Mouse (Mus musculus) embryonic facial prominence, embryonic 13.5 days (tissue): ENCODE data around the gene Ctf2. TPM values are rescaled to one million over a fixed set of nuclear protein-coding genes. Genes with fewer than 3 reads are reported as not detected.

Source experiments
- ATAC-seq: fragments of 200-750 bp; cut with Nextera tagmentation; 2 replicates; pipeline ENCODE4 v1.8.0; 2017; ENCODE audit warnings: low read depth; ENCODE audit not compliant: insufficient number of reproducible peaks, insufficient read depth, low FRiP score, low TSS enrichment
- H3K27ac ChIP-seq: fragments of 300-500 bp; sonication (generic); 2 replicates; pipeline ENCODE4 v1.5.1; 2015; ENCODE audit warnings: moderate library complexity, mild to moderate bottlenecking, inconsistent platforms
- H3K27me3 ChIP-seq: fragments of 300-500 bp; sonication (generic); 2 replicates; pipeline ENCODE4 v1.6.1; 2015; ENCODE audit warnings: mild to moderate bottlenecking, inconsistent platforms
- H3K36me3 ChIP-seq: fragments of 300-500 bp; sonication (generic); 2 replicates; pipeline ENCODE4 v1.6.1; 2015; ENCODE audit warnings: mild to moderate bottlenecking, inconsistent platforms
- H3K4me1 ChIP-seq: fragments of 300-500 bp; sonication (generic); 2 replicates; pipeline ENCODE4 v1.6.1; 2015; ENCODE audit warnings: inconsistent platforms
- H3K4me2 ChIP-seq: fragments of 300-500 bp; sonication (generic); 2 replicates; pipeline ENCODE4 v1.6.1; 2015; ENCODE audit warnings: moderate library complexity, mild to moderate bottlenecking, inconsistent platforms
- H3K4me3 ChIP-seq: fragments of 300-500 bp; sonication (generic); 2 replicates; pipeline ENCODE4 v1.5.1; 2015; ENCODE audit warnings: mild to moderate bottlenecking, inconsistent platforms
- H3K9ac ChIP-seq: fragments of 300-500 bp; sonication (generic); 2 replicates; pipeline ENCODE4 v1.6.1; 2015; ENCODE audit warnings: mild to moderate bottlenecking, inconsistent platforms
- H3K9me3 ChIP-seq: fragments of 300-500 bp; sonication (generic); 2 replicates; pipeline ENCODE4 v1.6.1; 2016; ENCODE audit warnings: inconsistent platforms
- WGBS: fragments of 180-500 bp; shearing (Covaris S2); methylation state at CpG from one replicate; pipeline ENCODE4 v1.1.7; 2015; ENCODE audit warnings: mixed read lengths; 5-methylcytosine and 5-hydroxymethylcytosine counted together
- polyA plus RNA-seq: library from polyadenylated mRNA; unstranded; fragments of >200 nt; fragmentation: Nextera tagmentation; extraction: Ambion mirVana; gene quantifications from 2 replicates; pipeline ENCODE4 v1.2.1, GENCODE M21; 2015

The Ctf2 gene
- polyA plus RNA-seq, 1 experiment from 2014 or later = 0.60 TPM

DNA sequence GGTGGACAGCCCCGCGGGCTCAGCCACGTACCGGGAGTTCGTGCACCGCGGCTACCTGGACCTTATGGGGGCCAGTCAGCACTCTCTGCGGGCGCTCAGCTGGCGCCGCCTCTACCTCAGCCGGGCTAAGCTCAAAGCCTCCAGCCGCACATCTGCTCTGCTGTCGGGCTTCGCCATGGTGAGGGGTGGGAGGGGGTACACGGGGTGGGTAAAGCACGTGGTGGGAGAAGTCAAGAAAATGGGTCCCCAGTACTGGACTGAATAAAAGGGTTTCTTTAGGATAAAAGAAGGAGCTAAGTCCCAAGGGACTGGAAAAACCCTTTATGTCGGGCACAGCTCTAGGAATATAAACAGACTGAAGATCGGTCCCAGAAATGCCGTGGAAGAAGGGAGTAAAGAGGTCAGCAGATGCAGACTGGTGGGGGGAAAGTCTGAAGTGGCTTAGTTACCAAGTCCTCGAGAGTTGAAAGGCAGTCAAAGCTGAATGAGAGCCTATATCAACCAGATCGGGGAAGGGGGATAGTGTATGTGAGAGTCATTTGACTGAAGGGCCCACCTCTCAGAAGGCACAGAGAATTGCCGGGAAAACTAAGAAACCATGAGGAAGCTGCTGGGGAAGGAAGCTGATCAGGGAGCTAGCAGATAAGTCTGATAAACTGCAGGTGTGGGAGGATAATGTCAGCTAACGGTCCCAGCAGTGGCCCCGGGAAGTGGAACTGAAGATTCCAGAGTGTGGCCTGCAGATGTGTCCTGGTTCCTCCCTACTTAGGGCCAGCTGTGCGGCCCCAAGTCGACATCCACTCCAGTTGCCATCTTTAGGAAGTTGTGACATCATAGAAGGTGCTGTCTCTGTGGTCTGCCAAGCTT is 38.3 kb upstream of the Ctf2 start:
- WGBS = 3% methylated on average over 27 of the region's 27 CpGs
- peak overlapping the region; percentile 92 for H3K9ac ChIP-seq

DNA sequence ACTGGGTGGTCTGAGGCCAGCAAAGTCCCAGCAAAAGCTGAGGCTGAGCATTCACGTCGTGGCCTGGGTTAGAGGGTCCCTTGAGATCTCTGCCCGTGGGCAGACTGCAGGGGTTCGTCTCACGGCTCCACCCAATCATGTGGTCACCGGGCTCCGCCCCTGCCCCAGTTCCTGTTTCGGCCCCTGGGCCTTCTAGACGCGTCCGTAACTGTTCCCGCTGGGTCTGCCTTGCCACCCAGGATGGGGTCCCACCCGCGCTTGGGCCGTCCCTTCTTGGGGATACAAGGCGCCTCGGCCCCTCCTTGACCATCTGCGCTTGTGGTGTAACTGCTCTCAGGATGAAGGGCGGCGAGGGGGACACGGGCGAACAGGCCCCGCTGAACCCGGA is 37.7 kb upstream of the Ctf2 start, which contains the start of gene Orai3:
Gene Orai3 (plus strand): TSS at position 165 of the 388 bp plus-strand sequence.
- Histone ChIP-seq H3K4me1 (peaks cover 31% of the 10 kb centered on the region), H3K9me3 (no peaks in the 10 kb centered on the region), H3K4me2 (peak within 1 kb of the TSS; percentile 93), H3K27me3 (no peaks in the 10 kb centered on the region), H3K9ac (peak within 1 kb of the TSS; percentile 92), H3K36me3 (peaks cover 39% of the 10 kb centered on the region), H3K4me3 (peak within 1 kb of the TSS; percentile 63), H3K27ac (peak within 1 kb of the TSS; percentile 94)
- peak; percentile 67 for ATAC-seq
- WGBS = 1% methylated on average over 24 of the region's 24 CpGs

More for the DNA sequence above, 38.3 kb upstream of the Ctf2 start:
- peak overlapping the region; percentile 94 for H3K27ac ChIP-seq
- no peaks in the 10 kb centered on the region for H3K9me3 ChIP-seq
- H3K4me2 ChIP-seq = peak overlapping the region; percentile 93
- no peaks in the 10 kb centered on the region for H3K27me3 ChIP-seq
- H3K36me3 ChIP-seq = peaks cover 33% of the 10 kb centered on the region
- peak; percentile 21; the same call in 1 of the 2 replicates for ATAC-seq
- peak overlapping the region; percentile 63 for H3K4me3 ChIP-seq
- H3K4me1 ChIP-seq = peaks cover 31% of the 10 kb centered on the region

DNA sequence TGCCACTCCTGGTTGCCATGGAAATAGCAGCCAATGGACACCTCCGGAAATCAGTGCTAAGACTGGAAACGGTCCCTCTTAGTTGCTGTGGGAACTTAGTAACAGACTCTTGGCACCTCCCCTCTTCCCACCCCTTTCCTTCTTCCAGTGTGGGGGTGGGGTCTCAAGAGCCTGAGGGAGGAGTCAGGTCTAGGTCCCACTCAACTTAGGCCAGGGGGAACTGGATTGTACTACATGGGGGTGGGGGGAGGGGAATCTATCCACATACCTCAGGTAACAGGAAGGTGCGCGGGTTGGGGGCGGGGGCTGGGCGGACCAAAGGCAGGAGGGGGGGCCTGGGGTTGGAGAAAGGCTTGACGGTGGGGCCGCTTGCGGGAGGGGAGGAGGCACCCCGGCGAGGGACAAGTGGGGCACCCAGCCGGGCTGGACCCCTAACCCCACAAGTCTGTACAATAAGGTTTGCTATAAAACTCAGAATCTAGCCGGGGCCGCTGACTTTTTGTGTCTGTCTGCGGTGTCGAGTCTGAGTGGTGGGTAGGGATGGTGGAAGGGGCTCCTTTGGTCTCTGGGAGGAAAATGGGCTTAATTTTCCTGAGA is 37.1 kb upstream of the Ctf2 start:
- Histone ChIP-seq H3K4me2 (peak overlapping the region; percentile 93), H3K4me1 (peaks cover 30% of the 10 kb centered on the region), H3K4me3 (peak overlapping the region; percentile 63), H3K9ac (peak overlapping the region; percentile 92), H3K27ac (peak overlapping the region; percentile 94), H3K36me3 (peaks cover 45% of the 10 kb centered on the region), H3K27me3 (no peaks in the 10 kb centered on the region), H3K9me3 (no peaks in the 10 kb centered on the region)
- under 1% methylated on average over 16 of the region's 16 CpGs for WGBS
- ATAC-seq = peak; percentile 87

DNA sequence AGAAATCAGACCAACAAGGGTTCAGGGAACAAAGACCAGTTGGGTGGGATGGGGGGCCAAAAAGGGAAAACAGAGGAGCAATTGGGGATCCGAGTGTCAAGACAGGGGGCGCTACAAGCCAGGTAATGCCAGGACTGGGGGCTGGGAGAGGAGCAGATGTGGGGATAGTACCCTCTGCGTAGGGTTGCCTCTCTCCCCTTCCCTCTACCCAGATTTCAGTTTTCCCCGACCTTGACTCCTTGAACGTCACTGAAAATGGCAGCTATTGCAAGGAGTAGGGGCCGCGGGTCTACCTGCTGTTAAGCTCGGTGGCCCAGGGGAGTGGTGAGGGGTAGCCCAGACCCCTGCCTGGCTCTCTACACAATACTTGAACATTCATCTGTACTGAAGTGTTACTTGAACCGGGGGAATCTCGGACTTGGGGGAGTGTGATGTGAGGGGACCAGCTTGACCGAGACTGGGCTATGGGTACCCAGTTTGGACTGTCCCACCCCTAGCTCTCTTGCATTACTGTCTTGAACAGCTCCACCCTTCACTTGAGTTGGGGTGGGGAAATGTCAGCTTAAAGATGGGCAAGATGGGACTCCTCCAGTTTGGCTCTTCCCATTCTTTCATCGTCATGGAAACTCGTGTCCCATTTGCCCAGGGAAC is 36.5 kb upstream of the Ctf2 start:
- peak overlapping the region; percentile 93 for H3K4me2 ChIP-seq

DNA sequence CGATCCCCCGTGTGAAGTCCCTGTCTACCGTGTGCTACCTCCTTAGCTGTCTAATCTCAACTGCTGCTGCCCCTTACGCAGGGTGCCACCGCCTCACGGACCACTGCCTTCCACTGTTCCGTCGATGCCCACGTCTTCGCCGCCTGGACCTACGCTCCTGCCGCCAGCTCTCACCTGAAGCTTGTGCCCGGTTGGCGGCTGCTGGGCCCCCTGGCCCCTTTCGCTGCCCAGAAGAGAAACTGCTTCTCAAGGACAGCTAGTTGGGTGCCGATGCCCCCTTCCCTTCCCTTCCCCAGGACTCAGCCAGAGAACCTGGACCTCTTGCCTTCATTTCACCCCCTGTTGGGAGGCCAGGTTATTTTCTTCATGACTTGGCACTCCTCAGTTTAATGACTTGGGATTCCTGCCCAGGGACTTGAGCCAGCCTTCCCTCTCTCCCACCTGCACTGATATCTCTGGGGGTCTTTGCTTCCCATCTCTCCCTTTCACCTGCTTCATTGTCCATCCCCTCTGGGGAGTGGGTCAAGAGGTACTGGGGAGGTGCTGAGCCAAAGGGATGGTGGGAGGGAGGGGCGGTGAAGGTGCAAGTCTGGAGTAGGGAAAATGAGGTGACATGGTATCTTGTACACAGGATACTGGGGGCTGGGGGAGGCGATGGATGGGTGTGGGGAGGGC is 35.8 kb upstream of the Ctf2 start:
- no peak for ATAC-seq
- Histone ChIP-seq H3K9me3 (no peaks in the 10 kb centered on the region), H3K36me3 (peaks cover 55% of the 10 kb centered on the region), H3K4me3 (no peak overlapping the region), H3K9ac (no peak overlapping the region), H3K4me2 (no peak overlapping the region), H3K4me1 (peaks cover 27% of the 10 kb centered on the region), H3K27me3 (no peaks in the 10 kb centered on the region), H3K27ac (0 out of 2 replicates have a peak overlapping the region, but pooled peaks have one; percentile 94)
- WGBS = 92% methylated on average over 19 of the region's 19 CpGs

More for the DNA sequence above, 36.5 kb upstream of the Ctf2 start:
- peak overlapping the region; percentile 94 for H3K27ac ChIP-seq
- H3K9ac ChIP-seq = no peak overlapping the region
- H3K9me3 ChIP-seq = no peaks in the 10 kb centered on the region
- H3K27me3 ChIP-seq = no peaks in the 10 kb centered on the region
- H3K4me1 ChIP-seq = peaks cover 27% of the 10 kb centered on the region
- WGBS = 48% methylated on average over 13 of the region's 13 CpGs
- H3K4me3 ChIP-seq = peak overlapping the region; percentile 63
- H3K36me3 ChIP-seq = peaks cover 51% of the 10 kb centered on the region
- no peak; the same call in 1 of the 2 replicates for ATAC-seq

DNA sequence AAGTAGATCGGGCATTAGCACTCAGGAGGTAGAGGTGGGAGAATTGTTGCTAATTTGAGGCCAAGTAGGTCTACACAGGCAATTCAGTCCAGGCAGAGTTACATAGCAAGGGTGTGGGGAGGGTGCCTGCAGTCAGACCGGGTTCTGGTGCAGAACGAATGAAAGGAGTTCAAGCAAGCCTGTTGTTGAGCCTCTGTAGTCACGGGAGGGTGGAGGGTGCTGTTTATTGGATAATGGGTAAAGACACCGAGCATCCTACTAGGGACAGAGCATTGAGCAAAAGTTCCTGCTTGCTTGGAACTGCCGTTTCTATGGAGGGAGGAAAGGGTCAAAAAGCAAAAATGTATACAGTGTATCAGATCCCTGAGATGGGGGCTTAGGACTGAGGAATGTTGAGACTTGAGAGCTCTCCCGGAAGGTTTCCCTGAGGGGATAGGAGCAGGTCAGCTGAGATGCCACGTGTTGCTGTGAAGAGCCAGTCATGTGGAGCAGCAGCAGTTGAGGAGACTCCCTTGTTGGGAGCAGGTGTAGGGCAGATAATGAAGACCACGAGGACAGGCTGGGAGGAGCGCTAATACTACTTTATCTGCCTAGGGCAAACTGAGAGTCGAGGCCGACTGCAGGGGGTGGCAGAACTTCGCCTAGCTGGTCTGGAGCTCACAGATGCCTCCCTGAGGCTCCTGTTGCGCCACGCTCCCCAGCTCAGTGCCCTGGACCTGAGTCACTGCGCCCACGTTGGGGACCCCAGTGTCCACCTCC is 35.1 kb upstream of the Ctf2 start:
- no peaks in the 10 kb centered on the region for H3K27me3 ChIP-seq
- H3K27ac ChIP-seq = no peak overlapping the region
- peaks cover 61% of the 10 kb centered on the region for H3K36me3 ChIP-seq
- H3K9ac ChIP-seq = no peak overlapping the region
- no peak overlapping the region for H3K4me3 ChIP-seq
- peaks cover 27% of the 10 kb centered on the region for H3K4me1 ChIP-seq
- whole genome bisulfite sequencing = 68% methylated on average over 17 of the region's 17 CpGs
- no peak overlapping the region for H3K4me2 ChIP-seq
- no peaks in the 10 kb centered on the region for H3K9me3 ChIP-seq
- no peak for ATAC-seq

DNA sequence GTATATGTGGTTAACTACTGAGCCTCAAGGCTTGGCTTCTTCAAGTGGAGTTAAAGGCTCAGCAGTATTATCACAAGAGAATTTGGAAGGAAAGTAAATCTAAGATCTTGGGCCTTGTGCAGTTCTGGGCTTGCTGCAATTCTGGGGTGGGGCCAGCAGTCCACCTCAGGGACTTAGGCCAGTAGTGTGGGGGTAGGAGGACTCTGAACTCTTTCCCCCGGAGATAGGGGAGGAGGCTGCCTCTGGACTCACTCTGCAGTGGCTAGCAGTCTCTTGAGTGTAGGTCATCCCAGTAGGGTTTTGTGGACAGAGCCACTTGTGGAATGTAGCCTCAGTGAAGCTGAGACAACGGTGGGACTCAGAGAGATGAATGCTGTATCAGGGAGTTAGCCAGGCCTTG is 33.8 kb upstream of the Ctf2 start:
- H3K9me3 ChIP-seq = no peaks in the 10 kb centered on the region
- no peak overlapping the region for H3K4me2 ChIP-seq
- WGBS = 93% methylated on average over 2 of the region's 2 CpGs
- no peak overlapping the region for H3K9ac ChIP-seq
- no peak overlapping the region for H3K27ac ChIP-seq
- no peaks in the 10 kb centered on the region for H3K27me3 ChIP-seq
- peaks cover 25% of the 10 kb centered on the region for H3K4me1 ChIP-seq
- ATAC-seq = no peak
- no peak overlapping the region for H3K4me3 ChIP-seq
- peaks cover 72% of the 10 kb centered on the region for H3K36me3 ChIP-seq

DNA sequence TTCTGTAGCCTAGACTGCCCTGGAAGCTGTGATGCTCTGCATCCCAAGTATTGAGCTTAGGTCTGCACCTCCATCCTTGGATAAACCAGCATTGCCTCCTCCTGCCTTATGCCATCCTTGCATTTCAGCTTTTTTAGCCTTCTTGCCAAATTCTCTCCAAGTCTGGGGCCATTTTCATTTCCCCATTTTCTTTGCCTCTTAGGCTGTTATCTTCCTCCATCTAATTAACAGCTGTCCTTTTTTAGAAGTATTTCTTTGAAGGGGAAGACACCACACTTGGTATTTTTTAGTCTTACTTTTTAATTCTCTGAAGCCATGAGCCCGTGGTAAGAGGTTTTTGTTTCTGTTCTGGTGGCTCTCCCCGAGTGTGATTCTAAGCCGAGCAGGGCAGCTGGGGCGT is 31.7 kb upstream of the Ctf2 start:
- WGBS = 86% methylated on average over 4 of the region's 4 CpGs
- Histone ChIP-seq H3K4me1 (peaks cover 29% of the 10 kb centered on the region), H3K36me3 (peaks cover 83% of the 10 kb centered on the region), H3K9me3 (no peaks in the 10 kb centered on the region), H3K4me2 (no peak overlapping the region), H3K4me3 (no peak overlapping the region), H3K9ac (no peak overlapping the region), H3K27ac (no peak overlapping the region), H3K27me3 (no peaks in the 10 kb centered on the region)
- ATAC-seq = no peak

DNA sequence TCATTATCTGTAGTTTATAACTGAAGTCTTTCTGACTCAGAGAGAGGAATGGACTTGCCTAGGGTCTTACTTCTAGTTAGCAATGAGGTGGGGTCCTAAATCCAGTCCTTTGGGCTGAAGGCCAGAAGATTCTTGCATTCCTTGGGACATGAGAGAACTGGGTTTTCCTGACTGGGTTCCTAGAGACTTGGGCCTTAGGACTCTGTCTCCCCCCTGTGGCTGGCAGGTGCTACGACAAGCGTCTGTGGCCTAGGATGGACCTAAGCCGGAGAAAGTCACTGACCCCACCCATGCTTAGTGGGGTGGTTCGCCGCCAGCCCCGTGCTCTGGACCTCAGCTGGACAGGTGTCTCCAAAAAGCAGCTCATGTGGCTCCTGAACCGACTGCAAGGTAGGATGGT is 29.1 kb upstream of the Ctf2 start:
- Histone ChIP-seq H3K9ac (no peak overlapping the region), H3K9me3 (no peaks in the 10 kb centered on the region), H3K27ac (no peak overlapping the region), H3K27me3 (no peaks in the 10 kb centered on the region), H3K4me1 (peaks cover 33% of the 10 kb centered on the region), H3K4me2 (no peak overlapping the region), H3K4me3 (no peak overlapping the region), H3K36me3 (peaks cover 84% of the 10 kb centered on the region)
- ATAC-seq = no peak; the same call in 1 of the 2 replicates
- 43% methylated on average over 7 of the region's 7 CpGs for WGBS

DNA sequence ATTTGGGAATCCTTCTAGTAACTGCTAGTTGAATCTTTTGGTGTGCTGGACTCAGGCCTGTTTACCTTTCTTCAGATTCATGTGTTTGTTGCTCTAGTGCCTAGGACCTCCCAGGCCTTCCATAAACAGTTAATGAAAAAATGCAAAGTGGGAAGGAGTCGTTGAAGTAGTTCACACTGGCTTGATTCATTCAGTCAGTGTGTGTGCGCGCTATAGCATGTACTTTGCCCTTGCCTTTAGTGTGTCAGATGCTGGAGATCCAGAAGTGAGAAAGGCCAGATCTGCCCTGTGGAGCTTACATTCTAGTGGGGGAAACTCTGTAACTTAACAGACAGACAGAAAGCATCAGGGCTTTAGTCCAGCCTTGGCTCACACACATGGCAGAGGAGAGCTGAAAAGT is 28.5 kb upstream of the Ctf2 start:
- Histone ChIP-seq H3K27ac (0 out of 2 replicates have a peak overlapping the region, but pooled peaks have one; percentile 16), H3K36me3 (peaks cover 84% of the 10 kb centered on the region), H3K4me1 (peaks cover 36% of the 10 kb centered on the region), H3K9ac (no peak overlapping the region), H3K27me3 (no peaks in the 10 kb centered on the region), H3K4me3 (no peak overlapping the region), H3K9me3 (no peaks in the 10 kb centered on the region), H3K4me2 (no peak overlapping the region)
- 88% methylated on average over 3 of the region's 3 CpGs for WGBS
- ATAC-seq = no peak
